Mouse (Mus musculus): ENCODE measurements around the gene Il6st.
"Not testable (repeated sequence)": the region's sequence is repeated elsewhere in the genome, so short reads cannot be mapped to it uniquely, and the experiment has no call there.

Gene Il6st

GRCm38 (mm10) chr13:112463868-112464625 is at the start of gene Il6st:
Il6st (plus strand) TSS chr13:112464070.
- DNase-seq: peak; percentile 99

- DNase-seq: no peak
Observed at GRCm38 (mm10) chr13:112415896-112416295, 48.0 kb upstream of the Il6st start.

DNA sequence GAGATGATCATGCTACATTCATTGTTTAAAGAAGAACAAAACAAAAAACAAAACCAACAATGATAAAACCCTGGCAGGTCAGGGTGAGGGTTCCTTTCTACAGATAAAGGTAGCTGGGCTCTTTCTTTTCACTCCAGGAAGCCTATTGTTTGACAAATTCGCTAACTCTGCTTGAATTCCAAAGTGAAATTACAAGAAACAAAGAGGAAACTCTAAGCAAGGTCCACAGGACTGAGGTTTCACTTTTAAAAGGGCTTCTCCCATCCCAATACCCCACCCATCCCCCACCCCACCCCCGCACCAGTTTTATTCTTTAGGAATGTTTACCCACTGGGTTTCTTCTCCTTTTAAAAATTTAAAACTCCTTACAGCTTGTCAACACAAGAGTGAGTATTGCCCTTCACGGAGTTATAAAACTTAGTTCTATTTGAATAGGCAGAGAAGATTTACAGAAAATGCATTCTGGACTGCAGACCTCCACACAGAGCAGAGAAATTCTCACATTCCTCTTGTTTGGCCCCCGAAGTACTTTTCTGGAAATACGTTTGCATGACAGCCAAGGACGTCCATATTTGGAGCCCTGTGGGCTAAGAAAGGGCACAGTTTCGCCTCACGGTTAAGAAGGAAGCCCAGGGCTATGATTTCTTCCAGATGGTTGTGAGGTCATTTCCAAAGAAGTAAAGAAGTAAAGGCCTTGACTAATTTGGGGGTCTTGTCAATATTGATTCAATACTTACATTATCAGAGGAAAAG is 47.3 kb upstream of the Il6st start:
- no peak for DNase-seq

DNA sequence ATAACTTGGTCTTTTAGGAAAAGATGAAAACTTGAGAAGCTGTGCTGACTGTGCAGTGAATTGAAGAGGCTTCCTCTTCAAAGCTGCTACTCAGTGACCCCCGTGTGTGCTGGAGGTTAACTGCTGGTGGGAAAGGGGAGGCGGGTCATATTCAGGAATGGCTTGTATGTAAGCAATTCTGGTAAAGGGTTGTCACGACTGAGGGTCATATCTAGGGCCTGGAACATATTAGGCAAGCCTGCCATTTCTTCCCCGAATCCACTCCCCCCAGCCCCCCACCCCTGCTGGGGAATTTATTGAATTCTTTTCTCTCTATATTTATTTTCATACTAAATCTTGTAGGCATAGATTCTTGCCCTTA is 46.7 kb upstream of the Il6st start:
- DNase-seq: peak; percentile 27

DNA sequence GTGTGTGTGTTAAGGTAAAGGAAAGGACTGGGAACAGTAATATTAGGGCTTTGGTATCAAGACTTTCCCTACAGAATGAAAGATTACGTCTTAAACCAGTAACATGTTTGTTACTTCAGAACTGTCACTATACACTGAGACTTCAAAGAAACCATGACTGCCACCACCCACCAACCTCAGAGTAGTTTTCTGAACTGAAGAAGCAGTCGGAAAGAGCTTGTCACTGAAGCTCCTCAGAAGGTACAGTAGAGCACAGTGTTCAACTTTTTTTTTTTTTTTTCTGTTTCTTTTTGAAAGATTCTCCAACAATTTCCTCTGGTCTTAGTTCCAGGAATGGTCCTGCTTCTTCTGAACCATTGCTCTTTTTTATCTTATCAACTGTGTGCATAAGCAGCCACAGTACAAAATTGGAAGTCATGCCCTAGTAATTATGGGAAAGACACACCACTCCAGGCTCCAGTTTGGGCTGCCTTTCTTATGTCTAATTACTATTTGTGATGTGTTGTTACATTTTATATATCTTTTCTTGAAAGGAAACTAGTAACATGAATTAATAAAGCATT is 45.9 kb upstream of the Il6st start:
- DNase-seq: no peak

- DNase-seq: no peak
Observed at GRCm38 (mm10) chr13:112418595-112418994, 45.3 kb upstream of the Il6st start.

DNA sequence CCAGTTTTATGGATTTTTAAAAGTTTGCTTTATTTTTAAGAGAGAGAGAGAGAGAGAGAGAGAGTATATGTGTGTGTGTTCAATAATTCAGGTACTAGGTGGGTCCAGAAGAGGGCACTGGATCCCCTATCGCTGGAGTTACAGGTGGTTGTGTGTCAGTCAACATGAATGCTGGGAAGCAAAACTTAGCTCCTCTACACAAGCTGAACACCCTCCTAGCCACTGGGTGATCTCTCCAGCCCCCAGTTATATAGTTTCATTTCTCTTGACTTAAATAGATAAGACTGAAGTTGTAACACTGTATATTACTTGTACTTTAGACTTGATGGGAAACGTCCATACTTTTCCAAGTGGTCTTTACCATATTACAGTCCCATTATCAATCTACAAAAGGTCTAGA is 39.7 kb upstream of the Il6st start:
- DNase-seq: no peak

DNA sequence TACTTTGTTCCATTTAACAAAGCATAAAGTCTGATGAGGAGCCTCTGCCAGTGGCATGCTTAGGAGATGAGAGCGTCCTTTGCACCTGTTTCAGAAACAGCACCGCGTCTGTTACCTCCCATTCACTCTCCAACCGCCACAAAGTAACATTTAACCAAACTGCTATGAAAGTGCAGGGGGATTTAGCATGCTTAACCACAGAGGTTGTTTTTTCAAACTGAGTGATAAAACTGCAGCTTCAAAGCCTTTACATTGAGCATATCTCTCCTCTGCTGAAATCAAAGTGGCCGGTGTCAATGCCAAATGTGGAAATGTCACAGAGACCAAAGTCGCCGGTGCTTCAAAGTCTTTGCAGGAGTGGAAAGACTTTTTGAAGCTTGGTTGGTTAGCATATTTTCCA is 39.2 kb upstream of the Il6st start:
- no peak for DNase-seq

DNA sequence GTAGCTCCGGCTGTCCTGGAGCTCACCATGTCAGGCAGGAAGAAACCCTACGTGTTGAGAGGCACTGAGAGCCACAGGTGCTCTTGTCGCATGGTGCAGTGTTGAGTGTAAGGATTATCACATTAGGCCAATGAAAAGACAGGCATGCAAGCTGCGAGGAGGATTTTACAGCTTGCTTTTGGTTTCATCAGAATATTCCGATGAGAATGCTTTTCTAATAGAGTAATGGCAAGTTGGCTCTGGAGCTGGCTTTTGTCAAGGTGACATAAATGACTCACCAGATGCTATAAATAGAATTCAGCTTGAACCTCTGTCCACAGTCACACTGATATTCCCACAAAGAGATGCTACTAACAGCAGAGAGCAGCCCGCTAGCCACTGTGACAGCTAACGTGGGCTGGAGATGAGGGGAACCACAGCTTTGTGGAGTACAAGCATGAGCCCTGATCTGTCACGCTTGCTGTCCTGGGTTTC is 38.7 kb upstream of the Il6st start:
- DNase-seq: no peak

- no peak for DNase-seq
Observed at GRCm38 (mm10) chr13:112426265-112427135, 37.4 kb upstream of the Il6st start.

DNA sequence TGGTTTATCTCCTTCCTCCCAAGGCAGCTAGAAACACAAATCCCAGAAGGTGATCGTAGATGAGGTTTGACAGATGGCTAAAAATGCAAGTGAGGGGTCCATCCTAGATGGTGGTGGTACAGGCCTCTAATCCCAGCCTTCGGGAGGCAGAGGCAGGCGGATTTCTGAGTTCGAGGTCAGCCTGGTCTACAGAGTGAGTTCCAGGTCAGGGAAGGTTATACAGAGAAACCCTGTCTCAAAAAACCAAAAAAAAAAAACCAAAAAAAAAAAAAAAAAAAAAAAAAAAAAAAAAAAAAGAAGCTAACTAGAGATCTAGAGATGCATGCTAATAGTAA is 36.8 kb upstream of the Il6st start:
- DNase-seq: not testable (repeated sequence)

DNA sequence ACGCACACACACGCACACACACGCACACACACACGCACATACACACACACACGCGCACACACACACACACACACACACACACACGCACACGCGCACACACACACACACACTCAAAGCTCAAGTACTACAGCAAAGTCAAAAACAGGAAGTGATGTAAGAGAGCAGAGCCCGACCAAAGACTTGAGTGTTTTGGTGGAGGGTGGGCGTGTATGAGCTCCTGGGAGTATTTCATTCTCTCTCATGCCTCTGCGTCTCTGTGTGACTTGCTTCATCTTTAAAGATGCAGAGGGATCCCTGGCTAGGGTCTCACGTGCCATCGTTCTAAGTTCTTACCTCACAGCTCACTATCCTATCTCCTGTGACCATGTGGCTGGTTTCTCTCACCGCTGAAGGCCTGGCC is 36.3 kb upstream of the Il6st start:
- no peak for DNase-seq

DNA sequence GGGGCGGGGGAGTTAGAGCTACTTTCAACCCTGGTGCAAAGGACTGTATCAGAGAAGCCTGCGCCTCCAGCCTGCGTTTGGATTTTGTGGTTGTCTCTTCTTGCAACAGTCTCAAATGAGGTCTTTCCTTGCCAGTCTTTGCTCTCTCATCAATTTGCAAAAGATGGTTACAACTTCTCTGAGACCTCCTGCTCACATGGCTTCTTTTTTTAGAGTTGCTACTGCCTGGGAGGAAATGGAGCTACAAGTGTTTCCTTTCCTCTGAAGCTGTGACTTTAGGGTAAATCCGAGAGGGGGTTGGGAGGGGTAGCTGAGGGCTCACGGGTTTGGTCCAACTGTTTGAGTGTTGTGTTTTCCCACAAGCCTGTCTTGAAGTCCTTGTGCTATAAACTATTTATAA is 30.6 kb upstream of the Il6st start:
- peak; percentile 30 for DNase-seq

GRCm38 (mm10) chr13:112435241-112436075 is 28.4 kb upstream of the Il6st start:
- DNase-seq: no peak

DNA sequence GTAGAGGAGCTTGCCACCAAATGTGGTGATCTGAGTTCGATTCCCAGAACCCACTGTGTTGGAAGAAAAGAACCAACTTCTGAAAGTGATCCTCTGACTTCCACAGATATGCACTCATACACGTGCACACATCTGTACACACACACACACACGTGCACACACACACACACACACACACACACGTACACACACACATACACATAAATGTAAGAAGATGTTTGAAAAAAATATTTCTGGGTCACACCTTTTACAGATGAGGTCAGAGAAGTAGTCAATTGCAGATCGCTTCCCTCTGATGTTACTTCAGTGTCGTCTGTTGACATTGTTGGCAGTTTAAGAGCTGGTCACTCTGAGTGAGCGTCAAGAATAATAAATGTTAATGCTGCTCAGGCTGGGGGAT is 27.6 kb upstream of the Il6st start:
- DNase-seq: no peak

GRCm38 (mm10) chr13:112438001-112438868 is 25.6 kb upstream of the Il6st start:
- DNase-seq: no peak

- peak; percentile 41 for DNase-seq
Observed at GRCm38 (mm10) chr13:112439105-112439818, 24.6 kb upstream of the Il6st start.

DNA sequence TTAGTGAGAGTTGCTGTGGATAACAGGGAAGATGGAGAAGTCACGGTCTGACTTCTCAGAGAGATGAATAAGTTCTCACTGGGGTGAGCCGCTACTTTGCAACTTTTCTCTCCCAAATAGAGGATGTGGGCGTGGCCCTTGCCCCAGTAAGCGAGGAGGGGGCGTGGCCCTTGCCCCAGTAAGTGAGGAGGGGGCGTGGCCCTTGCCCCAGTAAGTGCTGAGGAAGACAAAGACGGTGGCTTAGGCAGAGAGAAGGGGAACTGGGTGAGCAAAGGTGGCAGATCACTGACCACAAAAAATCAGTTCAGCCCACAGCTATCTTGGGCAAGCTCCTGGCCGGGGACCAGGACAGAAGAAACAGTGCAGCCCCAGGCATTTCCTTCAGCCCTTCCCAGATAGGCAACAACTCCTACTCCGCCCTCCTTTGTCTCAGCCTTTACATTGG is 23.9 kb upstream of the Il6st start:
- DNase-seq: peak; percentile 75

- DNase-seq: no peak
Observed at GRCm38 (mm10) chr13:112440668-112441067, 23.2 kb upstream of the Il6st start.

DNA sequence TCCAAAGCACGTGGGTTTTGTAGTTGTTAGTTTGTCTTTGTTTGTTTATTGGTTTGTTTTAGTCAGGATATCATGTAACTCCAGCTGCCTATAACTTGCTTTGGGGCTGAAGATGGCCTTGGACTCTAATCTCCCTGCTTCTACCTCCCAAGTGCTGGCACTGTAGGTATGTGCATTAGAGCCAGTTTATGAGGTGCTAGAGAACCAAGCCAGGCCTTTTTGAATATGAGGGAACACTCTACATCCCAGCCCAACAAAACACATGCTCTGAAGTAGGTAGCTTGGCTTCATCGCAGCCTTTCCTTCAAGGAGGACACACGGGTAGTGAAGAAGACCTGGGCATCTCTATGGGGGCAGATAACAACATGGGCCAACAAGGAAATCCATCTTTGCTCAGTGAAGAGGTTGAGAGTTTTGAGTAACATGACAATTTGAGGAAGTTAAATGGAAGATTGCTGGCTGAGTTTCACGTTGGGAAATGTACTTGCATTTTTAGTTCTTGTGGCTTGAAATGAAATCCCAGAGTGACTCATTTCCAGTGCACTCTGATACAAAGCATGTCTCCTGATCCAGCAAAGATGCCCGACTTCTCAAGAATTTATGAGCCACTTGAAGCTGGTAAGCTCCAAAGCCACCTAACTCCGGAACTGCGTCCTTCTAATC is 20.9 kb upstream of the Il6st start:
- DNase-seq: no peak

Data from kidney, postnatal 10 days (tissue).